Mouse (Mus musculus): Measurements from ENCODE around the gene 9130213A22Rik.

GRCm38 (mm10) chr11:69088856-69089615 lies 33.4 kb downstream of the 9130213A22Rik start:
- TF ChIP-seq BHLHE40 (IDR thresholded peaks at IDR 0.05; ENCODE audit: borderline replicate concordance, low read depth, low read length) (no peak), CTCF (IDR thresholded peaks at IDR 0.05 in 2 of 3, conservative IDR thresholded peaks at IDR 0.05 in 1 of 3; ENCODE audit: control insufficient read depth in 1 of 3, insufficient read depth in 1 of 3, low read depth in 2 of 3, low read length in 3 of 3, poor library complexity in 1 of 3, severe bottlenecking in 1 of 3) (no peak), RAD21 (IDR thresholded peaks at IDR 0.05; ENCODE audit: low read depth, low read length) (no peak), ZNF384 (IDR thresholded peaks at IDR 0.05; ENCODE audit: low read depth, low read length) (no peak), ZC3H11A (IDR thresholded peaks at IDR 0.05; ENCODE audit: low read depth, low read length) (no peak)

All from MEL (cell line).